Mouse (Mus musculus): Measurements from ENCODE around the gene Rpl27. TPM values are rescaled to one million over a fixed set of nuclear protein-coding genes. Genes with fewer than 3 reads are reported as not detected.
A peak's percentile ranks its signal among the peaks of the same experiment; 100 is the strongest.
"Not testable (repeated sequence)": the region's sequence is repeated elsewhere in the genome, so short reads cannot be mapped to it uniquely, and the experiment has no call there.

Rpl27 gene
- total RNA-seq, 2 experiments from 2014 or later: 336 to 2,594 TPM

- not testable (repeated sequence) for ATAC-seq (ENCODE audit: poor library complexity, severe bottlenecking)
Observed at GRCm38 (mm10) chr11:101466552-101466950, 24.5 kb downstream of the Rpl27 start.

GRCm38 (mm10) chr11:101467477-101468262, 25.6 kb downstream of the Rpl27 start:
- ATAC-seq (ENCODE audit: poor library complexity, severe bottlenecking): peak; percentile 27

- no peak for ATAC-seq (ENCODE audit: poor library complexity, severe bottlenecking)
Observed at GRCm38 (mm10) chr11:101468263-101468688, 26.2 kb downstream of the Rpl27 start.

GRCm38 (mm10) chr11:101468731-101469130, 26.6 kb downstream of the Rpl27 start:
- no peak for ATAC-seq (ENCODE audit: poor library complexity, severe bottlenecking)

- ATAC-seq (ENCODE audit: poor library complexity, severe bottlenecking): no peak
Observed at GRCm38 (mm10) chr11:101469155-101469554, 27.1 kb downstream of the Rpl27 start.

GRCm38 (mm10) chr11:101470206-101470605, 28.1 kb downstream of the Rpl27 start:
- ATAC-seq (ENCODE audit: poor library complexity, severe bottlenecking): no peak

GRCm38 (mm10) chr11:101471926-101472325, 29.8 kb downstream of the Rpl27 start:
- ATAC-seq (ENCODE audit: poor library complexity, severe bottlenecking): no peak

GRCm38 (mm10) chr11:101472336-101472735, 30.2 kb downstream of the Rpl27 start:
- no peak for ATAC-seq (ENCODE audit: poor library complexity, severe bottlenecking)

GRCm38 (mm10) chr11:101473686-101474085, 31.6 kb downstream of the Rpl27 start:
- ATAC-seq (ENCODE audit: poor library complexity, severe bottlenecking): not testable (repeated sequence)

GRCm38 (mm10) chr11:101474298-101474697, 32.2 kb downstream of the Rpl27 start:
- ATAC-seq (ENCODE audit: poor library complexity, severe bottlenecking): no peak

- not testable (repeated sequence) for ATAC-seq (ENCODE audit: poor library complexity, severe bottlenecking)
Observed at GRCm38 (mm10) chr11:101476361-101476760, 34.3 kb downstream of the Rpl27 start.

GRCm38 (mm10) chr11:101477194-101477551, 35.1 kb downstream of the Rpl27 start:
- no peak for ATAC-seq (ENCODE audit: poor library complexity, severe bottlenecking)

- no peak for ATAC-seq (ENCODE audit: poor library complexity, severe bottlenecking)
Observed at GRCm38 (mm10) chr11:101477552-101478211, 35.6 kb downstream of the Rpl27 start.

GRCm38 (mm10) chr11:101479171-101479635, 37.1 kb downstream of the Rpl27 start:
- ATAC-seq (ENCODE audit: poor library complexity, severe bottlenecking): no peak

- no peak for ATAC-seq (ENCODE audit: poor library complexity, severe bottlenecking)
Observed at GRCm38 (mm10) chr11:101480912-101481311, 38.8 kb downstream of the Rpl27 start.

GRCm38 (mm10) chr11:101483804-101484203, 41.7 kb downstream of the Rpl27 start:
- no peak for ATAC-seq (ENCODE audit: poor library complexity, severe bottlenecking)

GRCm38 (mm10) chr11:101484245-101484644, 42.1 kb downstream of the Rpl27 start:
- no peak for ATAC-seq (ENCODE audit: poor library complexity, severe bottlenecking)

- ATAC-seq (ENCODE audit: poor library complexity, severe bottlenecking): no peak
Observed at GRCm38 (mm10) chr11:101484814-101485213, 42.7 kb downstream of the Rpl27 start.

GRCm38 (mm10) chr11:101485509-101486028, 43.5 kb downstream of the Rpl27 start:
- no peak for ATAC-seq (ENCODE audit: poor library complexity, severe bottlenecking)

- ATAC-seq (ENCODE audit: poor library complexity, severe bottlenecking): no peak
Observed at GRCm38 (mm10) chr11:101486126-101486525, 44.0 kb downstream of the Rpl27 start.

Data from megakaryocyte, adult 5-6 weeks (primary cell).